Mouse (Mus musculus) G1E (cell line): ENCODE results near the gene Ndufs6.

Experiments used
- CTCF ChIP-seq: IDR thresholded peaks from 2 replicates; pipeline ENCODE4 v1.5.1; 2012; ENCODE audit warnings: low read depth, low read length, inconsistent platforms, mixed read lengths
- GATA2 ChIP-seq: IDR thresholded peaks from 2 replicates; pipeline ENCODE4 v1.6.1; 2012; ENCODE audit warnings: low read depth, low read length, inconsistent platforms, borderline replicate concordance

DNA sequence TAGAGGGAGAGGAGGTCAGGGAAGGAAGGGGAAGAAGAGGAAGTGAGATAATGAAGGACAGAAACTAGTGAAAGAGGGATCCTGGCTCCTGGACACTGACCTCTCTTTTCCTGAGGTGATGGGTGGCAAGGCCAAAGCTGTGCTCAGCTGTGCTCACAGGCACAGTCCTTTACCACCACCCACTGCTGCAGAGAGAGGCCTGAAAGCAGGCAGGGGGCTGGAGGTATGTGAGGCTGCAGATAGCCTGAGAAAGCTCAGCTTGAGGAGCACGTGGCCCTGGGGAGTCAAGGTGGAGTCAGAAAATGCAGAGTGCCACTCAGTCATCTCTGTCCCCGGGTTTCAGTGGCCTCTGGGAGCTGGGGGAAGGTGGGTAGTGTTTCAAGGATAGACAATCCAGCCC, 37.2 kb downstream of the Ndufs6 start:
- TF ChIP-seq CTCF (no peak), GATA2 (no peak)
